Mouse (Mus musculus) heart, embryonic 10.5 days (tissue): Measurements from ENCODE around the gene Ang6. TPM values are rescaled to one million over a fixed set of nuclear protein-coding genes. Genes with fewer than 3 reads are reported as not detected.

ENCODE experiments used
- polyA plus RNA-seq: library from polyadenylated mRNA; unstranded; fragments of >200 nt; fragmentation: Nextera tagmentation; extraction: Ambion mirVana; gene quantifications from 2 replicates; pipeline ENCODE4 v1.2.1, GENCODE M21; 2016

Ang6 gene
- polyA plus RNA-seq, 1 experiment from 2014 or later: not detected

Other genes starting within 250 kb of the Ang6 start
- gene Gm8180, start 217.5 kb downstream of the Ang6 start, polyA plus RNA-seq: not detected in 2 replicates
- gene Ear1, start 126.8 kb downstream of the Ang6 start, polyA plus RNA-seq: not detected in 2 replicates
- gene Ear10, start 78.7 kb downstream of the Ang6 start, polyA plus RNA-seq: not detected in 2 replicates
- gene Gm8113, start 76.9 kb downstream of the Ang6 start, polyA plus RNA-seq: 25.2 and 25.6 TPM in 2 replicates
- gene Ang5, start 45.2 kb downstream of the Ang6 start, polyA plus RNA-seq: not detected in 2 replicates
- not detected in 2 replicates for gene Ear2, start 100.4 kb upstream of the Ang6 start, polyA plus RNA-seq
- gene Gm3327, start 121.6 kb upstream of the Ang6 start, polyA plus RNA-seq: not detected in 2 replicates
- gene Gm8212, start 195.4 kb upstream of the Ang6 start, polyA plus RNA-seq: not detected in 2 replicates
- not detected in 2 replicates for gene 4930503E14Rik, start 211.0 kb upstream of the Ang6 start, polyA plus RNA-seq